22 mouse cellular contexts compared by ENCODE assay signal in genomic region chr14:103613573-103614271, GRCm38 (mm10). TPM values are rescaled to one million over a fixed set of nuclear protein-coding genes. Genes with fewer than 3 reads are reported as not detected.
DNase-seq lines count a peak whose midpoint lies in the region; ATAC-seq and TF ChIP-seq lines count a peak whose summit lies in the region.
"Had no signal": no experiment of that assay in that cellular context is flagged by ENCODE, and none has a peak within 500 bp of the region (broad histone marks: within the 10 kb centered on the region; RNA-seq: fewer than 3 reads in every experiment).

No protein-coding gene starts in this region.

- no peaks in the 10 kb centered on the region for H3K36me3 ChIP-seq in forebrain, embryonic 12.5 days (replicated peaks)
- no peaks in the 10 kb centered on the region for H3K36me3 ChIP-seq in forebrain, embryonic 11.5 days (ENCODE audit: control insufficient read depth, insufficient read depth, low read length)
- no peaks in the 10 kb centered on the region for H3K36me3 ChIP-seq in midbrain, embryonic 14.5 days (ENCODE audit: control insufficient read depth, insufficient read depth, low read length)
- H3K36me3 ChIP-seq in midbrain, postnatal 0 days (ENCODE audit: insufficient read depth, low read length): no peaks in the 10 kb centered on the region
- H3K36me3 ChIP-seq in neural tube, embryonic 14.5 days (ENCODE audit: control insufficient read depth, insufficient read depth, low read length): no peaks in the 10 kb centered on the region
- no peaks in the 10 kb centered on the region for H3K36me3 ChIP-seq in neural tube, embryonic 15.5 days
- H3K36me3 ChIP-seq: embryonic facial prominence, embryonic 13.5 days; G1E; heart, embryonic 10.5 days; hindbrain, embryonic 10.5 days; intestine, embryonic 15.5 days had no signal

- intact Hi-C loops in heart, postnatal 14 days (cut with DNase I): no loop called here

- no peaks in the 10 kb centered on the region for H3K9me3 ChIP-seq in forebrain, embryonic 12.5 days
- no peaks in the 10 kb centered on the region for H3K9me3 ChIP-seq in forebrain, embryonic 11.5 days (ENCODE audit: control insufficient read depth, low read length)
- no peaks in the 10 kb centered on the region for H3K9me3 ChIP-seq in midbrain, embryonic 14.5 days (ENCODE audit: control insufficient read depth, low read length)
- no peaks in the 10 kb centered on the region for H3K9me3 ChIP-seq in midbrain, postnatal 0 days (ENCODE audit: low read length)
- H3K9me3 ChIP-seq in neural tube, embryonic 14.5 days (ENCODE audit: control insufficient read depth, low read length): no peaks in the 10 kb centered on the region
- no peaks in the 10 kb centered on the region for H3K9me3 ChIP-seq in neural tube, embryonic 15.5 days (replicated peaks)
- H3K9me3 ChIP-seq: embryonic facial prominence, embryonic 13.5 days; heart, embryonic 10.5 days; hindbrain, embryonic 10.5 days; intestine, embryonic 15.5 days had no signal

- TF ChIP-seq CTCF in midbrain, postnatal 0 days (IDR thresholded peaks at IDR 0.05): no peak

- H3K4me3 ChIP-seq in forebrain, embryonic 12.5 days (replicated peaks): no peak overlapping the region
- H3K4me3 ChIP-seq in forebrain, embryonic 11.5 days (ENCODE audit: low read depth, low read length): no peak overlapping the region
- no peak overlapping the region for H3K4me3 ChIP-seq in midbrain, embryonic 14.5 days (replicated peaks; ENCODE audit: low read depth, low read length)
- H3K4me3 ChIP-seq in midbrain, postnatal 0 days (ENCODE audit: low read depth, low read length): no peak overlapping the region
- H3K4me3 ChIP-seq in neural tube, embryonic 14.5 days (ENCODE audit: low read depth, low read length): no peak overlapping the region
- no peak overlapping the region for H3K4me3 ChIP-seq in neural tube, embryonic 15.5 days (replicated peaks)
- H3K4me3 ChIP-seq: embryonic facial prominence, embryonic 13.5 days; heart, embryonic 10.5 days; hindbrain, embryonic 10.5 days; intestine, embryonic 15.5 days had no signal

- 67% methylated on average over 6 of the region's 6 CpGs for WGBS in forebrain, embryonic 12.5 days
- WGBS in forebrain, embryonic 11.5 days: 80% methylated on average over 6 of the region's 6 CpGs
- WGBS in midbrain, embryonic 14.5 days: 58% methylated on average over 6 of the region's 6 CpGs
- 56% methylated on average over 6 of the region's 6 CpGs for whole genome bisulfite sequencing in midbrain, postnatal 0 days
- 50% methylated on average over 6 of the region's 6 CpGs for WGBS in neural tube, embryonic 14.5 days
- WGBS in neural tube, embryonic 15.5 days: 45% methylated on average over 6 of the region's 6 CpGs

- H3K9ac ChIP-seq in forebrain, embryonic 12.5 days: no peak overlapping the region
- no peak overlapping the region for H3K9ac ChIP-seq in forebrain, embryonic 11.5 days (ENCODE audit: low read length)
- H3K9ac ChIP-seq in midbrain, embryonic 14.5 days (replicated peaks; ENCODE audit: low read length): no peak overlapping the region
- no peak overlapping the region for H3K9ac ChIP-seq in midbrain, postnatal 0 days (replicated peaks; ENCODE audit: low read length, poor library complexity, severe bottlenecking)
- no peak overlapping the region for H3K9ac ChIP-seq in neural tube, embryonic 14.5 days (replicated peaks; ENCODE audit: low read depth, low read length)
- no peak overlapping the region for H3K9ac ChIP-seq in neural tube, embryonic 15.5 days (replicated peaks)
- H3K9ac ChIP-seq: embryonic facial prominence, embryonic 13.5 days; intestine, embryonic 15.5 days had no signal

- ATAC-seq in forebrain, embryonic 12.5 days (ENCODE audit: low FRiP score): peak; percentile 41; the same call in 1 of the 2 replicates
- ATAC-seq in forebrain, embryonic 11.5 days (replicated peaks; ENCODE audit: low FRiP score): no peak
- no peak for ATAC-seq in midbrain, embryonic 14.5 days (ENCODE audit: low FRiP score, low TSS enrichment)
- ATAC-seq in midbrain, postnatal 0 days (ENCODE audit: low FRiP score): no peak
- ATAC-seq in neural tube, embryonic 14.5 days (ENCODE audit: low read depth): peak; percentile 49; the same call in 1 of the 2 replicates
- ATAC-seq in neural tube, embryonic 15.5 days (ENCODE audit: low FRiP score): no peak
- ATAC-seq: CD4-positive, CD25-positive, alpha-beta regulatory T cell, adult 4 months; intestine, embryonic 15.5 days had no signal

- H3K4me1 ChIP-seq in forebrain, embryonic 12.5 days: no peaks in the 10 kb centered on the region
- no peaks in the 10 kb centered on the region for H3K4me1 ChIP-seq in forebrain, embryonic 11.5 days (replicated peaks; ENCODE audit: control insufficient read depth, insufficient read depth, low read length)
- H3K4me1 ChIP-seq in midbrain, embryonic 14.5 days (ENCODE audit: control insufficient read depth, insufficient read depth, low read length): no peaks in the 10 kb centered on the region
- H3K4me1 ChIP-seq in midbrain, postnatal 0 days (ENCODE audit: insufficient read depth, low read length): no peaks in the 10 kb centered on the region
- H3K4me1 ChIP-seq in neural tube, embryonic 14.5 days (ENCODE audit: control insufficient read depth, insufficient read depth, low read length): no peaks in the 10 kb centered on the region
- no peaks in the 10 kb centered on the region for H3K4me1 ChIP-seq in neural tube, embryonic 15.5 days
- H3K4me1 ChIP-seq: embryonic facial prominence, embryonic 13.5 days; heart, embryonic 10.5 days; hindbrain, embryonic 10.5 days; intestine, embryonic 15.5 days had no signal

- DNase-seq in forebrain, embryonic 11.5 days (ENCODE audit: low spot score): no peak
- peak; percentile 30 for DNase-seq in midbrain, embryonic 14.5 days
- no peak for DNase-seq in midbrain, postnatal 0 days (ENCODE audit: low spot score)
- no peak for DNase-seq in ovary, postnatal 10 days (ENCODE audit: low spot score)
- DNase-seq in heart, postnatal 14 days: no peak
- DNase-seq: adrenal gland, postnatal 10 days; B cell, adult 2 months; cerebellum, adult 18-20 months; cerebellum, adult 9-11 months; cerebellum, postnatal 36 days; gastrocnemius, postnatal 10 days; heart, adult 18-20 months; heart, postnatal 10 days had no signal

- H3K27ac ChIP-seq in forebrain, embryonic 12.5 days: no peak overlapping the region
- H3K27ac ChIP-seq in forebrain, embryonic 11.5 days (ENCODE audit: low read depth, low read length): no peak overlapping the region
- H3K27ac ChIP-seq in midbrain, embryonic 14.5 days (replicated peaks; ENCODE audit: low read depth, low read length): no peak overlapping the region
- no peak overlapping the region for H3K27ac ChIP-seq in midbrain, postnatal 0 days (ENCODE audit: low read depth, low read length)
- H3K27ac ChIP-seq in neural tube, embryonic 14.5 days (ENCODE audit: low read depth, low read length): no peak overlapping the region
- H3K27ac ChIP-seq in neural tube, embryonic 15.5 days (replicated peaks): no peak overlapping the region
- H3K27ac ChIP-seq: embryonic facial prominence, embryonic 13.5 days; heart, embryonic 10.5 days; hindbrain, embryonic 10.5 days; intestine, embryonic 15.5 days had no signal

- no peaks in the 10 kb centered on the region for H3K27me3 ChIP-seq in forebrain, embryonic 12.5 days
- H3K27me3 ChIP-seq in forebrain, embryonic 11.5 days (ENCODE audit: control insufficient read depth, insufficient read depth, low read length): no peaks in the 10 kb centered on the region
- no peaks in the 10 kb centered on the region for H3K27me3 ChIP-seq in midbrain, embryonic 14.5 days (ENCODE audit: control insufficient read depth, insufficient read depth, low read length)
- H3K27me3 ChIP-seq in midbrain, postnatal 0 days (ENCODE audit: insufficient read depth, low read length): no peaks in the 10 kb centered on the region
- H3K27me3 ChIP-seq in neural tube, embryonic 14.5 days (ENCODE audit: control insufficient read depth, insufficient read depth, low read length): no peaks in the 10 kb centered on the region
- H3K27me3 ChIP-seq in neural tube, embryonic 15.5 days (replicated peaks): no peaks in the 10 kb centered on the region
- H3K27me3 ChIP-seq: embryonic facial prominence, embryonic 13.5 days; intestine, embryonic 15.5 days had no signal

- H3K4me2 ChIP-seq in forebrain, embryonic 12.5 days: no peak overlapping the region
- H3K4me2 ChIP-seq in forebrain, embryonic 11.5 days (ENCODE audit: low read depth, low read length, severe bottlenecking): no peak overlapping the region
- H3K4me2 ChIP-seq in midbrain, embryonic 14.5 days (ENCODE audit: low read length): no peak overlapping the region
- H3K4me2 ChIP-seq in midbrain, postnatal 0 days (ENCODE audit: low read depth, low read length, poor library complexity, severe bottlenecking): no peak overlapping the region
- H3K4me2 ChIP-seq in neural tube, embryonic 14.5 days (ENCODE audit: low read depth, low read length): no peak overlapping the region
- no peak overlapping the region for H3K4me2 ChIP-seq in neural tube, embryonic 15.5 days
- H3K4me2 ChIP-seq: embryonic facial prominence, embryonic 13.5 days; intestine, embryonic 15.5 days had no signal

RNA-seq across cellular contexts. Expression of gene Slain1, which starts 36.3 kb away (rescaled TPM):
- polyA plus RNA-seq in forebrain, embryonic 12.5 days (2016; fragmentation: Nextera tagmentation; extraction: Ambion mirVana): 27.8 and 29.5 TPM in 2 replicates
- 17.1 and 23.2 TPM in 2 replicates for polyA plus RNA-seq in forebrain, embryonic 11.5 days (2014; fragmentation: Nextera tagmentation; extraction: Ambion mirVana)
- polyA plus RNA-seq in midbrain, embryonic 14.5 days (2014; fragmentation: Nextera tagmentation; extraction: Ambion mirVana): 30.8 and 33.1 TPM in 2 replicates
- 70.0 and 89.7 TPM in 2 replicates for total RNA-seq in midbrain, postnatal 0 days (2014; rRNA removed)
- 16.6 and 20.3 TPM in 2 replicates for polyA plus RNA-seq in midbrain, postnatal 0 days (2015; fragmentation: Nextera tagmentation; extraction: Ambion mirVana)
- polyA plus RNA-seq in neural tube, embryonic 14.5 days (2014; fragmentation: Nextera tagmentation; extraction: Ambion mirVana): 23.7 and 25.9 TPM in 2 replicates
- 12.4 and 15.4 TPM in 2 replicates for polyA plus RNA-seq in neural tube, embryonic 15.5 days (2015; fragmentation: Nextera tagmentation; extraction: Ambion mirVana)
- under 1 TPM; 0.17 to 0.68 TPM for total RNA-seq in heart, postnatal 14 days (2021)
- polyA plus RNA-seq: G1E had no signal

Comparison
In these comparisons a context has a peak if more than half of its experiments do, and no peak if none do; other contexts are left out.
1. ATAC-seq: peak in forebrain, embryonic 12.5 days (single experiment) and neural tube, embryonic 14.5 days (single experiment); none in forebrain, embryonic 11.5 days (single experiment), midbrain, embryonic 14.5 days (single experiment), midbrain, postnatal 0 days (single experiment) and neural tube, embryonic 15.5 days (single experiment).